Mouse (Mus musculus) adrenal gland, adult 2 months (tissue): ENCODE data around the gene Cd164. TPM values are rescaled to one million over a fixed set of nuclear protein-coding genes. Genes with fewer than 3 reads are reported as not detected.
A peak's percentile ranks its signal among the peaks of the same experiment; 100 is the strongest.

Experiments
- DNase-seq: peaks from one replicate; pipeline ENCODE4 v3.0.0; 2021
- long read RNA-seq: library from polyadenylated mRNA; stranded (forward); transcript quantifications from one replicate; pipeline ENCODE4 v2.0.0, GENCODE M21; 2021
- polyA plus RNA-seq: library from polyadenylated mRNA; depleted of rRNA; stranded (reverse); fragments of >200 nt; gene quantifications from 2 replicates; pipeline ENCODE4 v1.2.3, GENCODE M21; 2012; rRNA removed
- total RNA-seq, 2 experiments: library from RNA; stranded (reverse); gene quantifications; 2 replicates each; pipeline ENCODE4 v1.2.3; 2021

Cd164 gene
- total RNA-seq (100 to 1,000 TPM; 205 to 282 TPM), polyA plus RNA-seq (124 and 127 TPM in 2 replicates)
- long read RNA-seq, transcript Cd164-201 (6 exons, 2,922 nt) = major isoform, 59 of 61 reads
- long read RNA-seq, partial matches to known transcripts = 2 of 61 reads
- long read RNA-seq, other reads (novel, unspliced or antisense) = 0 of 61 reads

- peak; percentile 94 for DNase-seq
Observed at GRCm38 (mm10) chr10:41518981-41519618, at the start of gene Cd164. TSS of gene Cd164 (plus strand) at chr10:41519414.

GRCm38 (mm10) chr10:41470693-41471092 is 48.5 kb upstream of the Cd164 start:
- no peak for DNase-seq

DNA sequence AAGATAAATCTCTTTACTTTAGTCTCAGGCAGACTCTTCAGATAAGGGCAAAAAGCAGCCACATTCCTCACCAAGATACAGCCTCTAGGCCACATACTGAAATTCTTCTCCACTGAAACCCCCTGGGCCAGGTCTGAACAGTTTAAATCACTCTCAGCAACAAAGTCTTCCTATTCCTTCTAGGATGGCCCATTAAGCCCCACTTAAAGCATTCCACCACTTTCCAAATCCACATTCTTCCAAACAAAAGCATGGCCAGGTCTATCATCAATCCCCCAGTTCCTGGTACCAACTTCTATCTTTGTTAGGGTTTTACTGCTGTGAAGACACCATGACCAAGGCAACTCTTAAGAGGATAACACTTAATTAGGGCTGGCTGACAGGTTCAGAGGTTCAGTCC is 46.7 kb upstream of the Cd164 start:
- DNase-seq = no peak

DNA sequence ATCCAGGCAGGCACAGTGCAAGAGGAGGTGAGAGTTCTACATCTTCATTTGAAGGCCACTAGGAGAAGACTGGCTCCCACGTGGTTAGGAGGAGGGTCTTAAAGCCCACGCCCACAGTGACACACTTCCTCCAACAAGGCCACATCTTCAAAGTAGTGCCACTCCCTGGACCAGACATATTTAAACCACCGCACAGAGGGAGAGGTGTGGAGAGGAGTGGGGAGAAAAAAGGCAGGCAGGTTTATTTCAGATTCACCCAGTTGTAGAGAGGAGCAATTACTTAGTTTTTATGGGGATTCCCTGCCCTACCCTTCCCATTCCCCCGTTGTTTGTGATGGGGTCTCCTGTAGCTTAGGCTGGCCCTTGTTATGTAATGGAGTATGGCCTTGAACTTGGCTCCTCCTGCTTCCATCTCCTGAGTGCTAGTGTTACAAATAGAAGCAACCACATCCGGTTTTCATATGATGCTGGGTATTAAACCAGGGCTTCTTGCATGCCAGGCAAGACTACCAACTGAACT is 46.2 kb upstream of the Cd164 start:
- no peak for DNase-seq

- peak; percentile 58 for DNase-seq
Observed at GRCm38 (mm10) chr10:41473782-41474468, 45.3 kb upstream of the Cd164 start.

DNA sequence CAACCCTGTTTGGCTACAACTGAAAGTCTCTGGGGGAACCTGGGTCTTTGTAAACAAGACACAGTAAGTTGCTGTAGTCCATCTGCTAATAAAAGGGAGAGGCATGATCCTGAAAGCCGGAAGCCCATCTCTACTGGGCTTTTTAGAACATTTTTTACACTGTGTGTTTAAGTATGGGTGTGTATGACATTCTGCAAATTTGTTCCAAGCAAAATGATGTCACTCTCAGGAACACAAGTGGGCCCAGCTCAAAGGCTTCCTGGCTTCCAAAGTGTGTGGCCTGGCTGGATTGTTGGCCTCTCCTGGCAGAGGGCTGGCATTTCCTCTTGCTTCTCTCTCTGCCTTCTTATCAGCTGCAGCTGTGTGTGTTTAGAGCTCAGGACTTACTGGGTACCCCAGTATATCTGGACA is 44.2 kb upstream of the Cd164 start:
- no peak for DNase-seq

GRCm38 (mm10) chr10:41476171-41477017 is 42.8 kb upstream of the Cd164 start, which contains the start of gene Mical1:
TSS of gene Mical1 (plus strand) at chr10:41476314.
- DNase-seq = peak; percentile 71

DNA sequence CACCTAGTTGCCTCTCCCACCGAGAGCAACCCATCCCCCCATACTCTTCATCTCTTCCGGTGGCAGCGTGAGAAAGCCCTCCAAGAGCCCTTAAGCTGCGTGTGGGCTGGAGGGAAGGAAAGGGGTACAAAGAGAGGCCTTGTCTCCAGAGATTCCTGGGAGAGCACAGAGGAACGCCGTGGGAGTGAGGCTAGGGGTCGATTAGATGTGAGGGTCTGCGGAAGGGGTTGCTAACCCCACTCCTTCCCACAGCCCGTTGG is 42.3 kb upstream of the Cd164 start:
- DNase-seq = no peak

GRCm38 (mm10) chr10:41477278-41478181 is 41.7 kb upstream of the Cd164 start:
- DNase-seq = peak; percentile 58

- no peak for DNase-seq
Observed at GRCm38 (mm10) chr10:41479961-41480360, 39.3 kb upstream of the Cd164 start.

- DNase-seq = no peak
Observed at GRCm38 (mm10) chr10:41480938-41481880, 38.0 kb upstream of the Cd164 start.

DNA sequence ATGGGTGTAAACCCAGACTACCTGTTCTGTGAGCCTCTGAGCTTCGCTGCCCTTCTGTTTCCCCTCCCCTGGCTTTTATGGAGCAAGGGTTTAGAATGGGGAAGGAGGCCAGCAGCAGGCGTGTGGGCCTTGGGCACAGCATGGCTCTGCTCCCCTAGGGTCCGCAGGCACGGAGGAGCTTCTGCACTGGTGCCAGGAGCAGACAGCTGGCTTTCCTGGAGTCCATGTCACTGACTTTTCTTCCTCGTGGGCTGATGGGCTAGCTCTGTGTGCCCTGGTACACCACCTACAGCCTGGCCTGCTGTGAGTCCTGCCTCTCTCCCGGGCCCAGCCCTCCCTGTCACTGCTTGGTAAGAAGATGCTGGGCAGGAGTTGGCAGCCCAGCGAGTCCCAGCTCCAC is 36.8 kb upstream of the Cd164 start:
- DNase-seq = no peak

DNA sequence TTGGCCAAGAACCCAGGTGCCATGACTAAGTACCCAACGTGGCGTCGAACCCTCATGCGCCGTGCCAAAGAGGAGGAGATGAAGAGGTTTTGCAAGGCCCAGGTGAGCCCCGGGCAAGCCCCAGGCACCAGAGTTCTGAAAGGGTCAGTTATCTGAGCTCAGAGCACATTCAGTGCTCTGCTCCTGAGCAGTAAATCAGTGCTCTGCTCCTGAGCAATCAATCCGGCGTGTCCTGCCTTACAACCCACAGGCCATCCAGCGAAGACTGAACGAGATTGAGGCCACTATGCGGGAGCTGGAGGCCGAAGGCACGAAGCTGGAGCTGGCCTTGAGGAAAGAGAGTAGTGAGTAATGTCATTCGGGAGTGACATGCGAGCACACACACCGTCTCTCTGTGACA is 33.4 kb upstream of the Cd164 start:
- DNase-seq = peak; percentile 28

DNA sequence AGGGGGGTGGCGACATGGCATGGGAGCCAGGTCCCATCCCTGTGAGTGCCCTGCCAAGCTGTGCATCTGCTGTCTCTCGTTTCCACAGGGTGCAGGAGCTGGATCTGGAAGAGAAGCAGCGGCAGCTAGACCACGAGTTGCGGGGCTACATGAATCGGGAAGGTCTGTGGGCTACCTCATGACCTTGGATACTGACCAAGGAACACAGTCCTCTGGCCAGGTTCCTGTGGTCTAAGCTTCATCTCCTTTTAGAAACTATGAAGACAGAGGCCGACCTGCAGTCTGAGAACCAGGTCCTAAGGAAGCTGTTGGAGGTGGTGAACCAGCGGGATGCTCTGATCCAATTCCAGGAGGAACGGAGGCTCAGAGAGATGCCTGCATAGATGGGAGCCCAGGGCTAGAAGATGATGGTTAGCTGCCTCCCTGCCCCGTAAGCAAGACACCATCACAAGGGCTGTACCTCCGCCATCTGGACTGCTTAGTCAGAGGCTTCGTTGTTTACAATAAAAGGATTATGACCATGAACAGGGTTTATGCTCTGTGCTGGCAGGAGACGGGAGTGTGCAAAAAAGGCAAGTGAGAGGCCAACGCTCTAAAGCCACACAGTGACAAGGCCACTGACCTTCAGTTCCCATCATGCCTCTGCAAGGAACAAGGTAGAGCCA is 32.6 kb upstream of the Cd164 start:
- DNase-seq = no peak

DNA sequence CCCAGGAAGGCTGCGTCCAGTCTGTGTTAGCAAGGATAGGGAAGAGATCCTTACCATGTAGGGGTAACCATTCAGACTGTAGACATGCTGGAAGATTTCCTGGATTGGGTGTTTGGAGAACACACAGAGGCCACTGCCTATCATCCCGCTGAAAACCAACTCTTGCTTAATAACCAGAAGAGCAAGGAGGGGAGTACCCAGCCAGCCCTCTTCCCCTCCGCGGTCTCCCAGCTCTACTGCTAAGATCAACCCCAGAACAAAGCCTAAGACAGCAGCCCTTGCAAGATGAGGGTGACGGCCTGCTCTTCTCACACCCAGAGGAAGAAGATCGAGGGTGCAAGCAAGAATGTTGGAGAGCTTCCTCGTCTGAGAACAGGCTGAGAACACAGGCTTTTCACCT is 30.3 kb upstream of the Cd164 start:
- no peak for DNase-seq

DNA sequence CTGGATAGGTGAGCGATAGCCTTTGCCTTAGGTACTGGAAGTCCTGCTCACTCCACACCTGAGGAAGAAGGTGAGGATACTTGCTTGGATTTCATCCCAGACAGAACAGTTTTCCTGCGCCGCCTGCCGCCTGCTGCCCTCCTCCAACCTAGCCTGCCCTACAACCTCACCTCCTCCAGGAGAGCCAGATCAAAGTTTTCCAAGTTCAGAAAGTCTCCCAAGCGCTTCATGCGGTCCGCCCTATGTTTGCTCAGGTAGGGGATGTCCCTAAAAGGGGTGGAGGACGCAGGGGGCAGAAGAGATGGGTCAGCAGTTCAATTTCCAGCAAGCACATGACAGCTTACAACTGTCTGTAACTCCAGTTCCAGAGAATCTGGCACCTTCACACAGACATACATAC is 29.9 kb upstream of the Cd164 start:
- DNase-seq = no peak

- peak; percentile 97 for DNase-seq
Observed at GRCm38 (mm10) chr10:41489708-41490517, 29.3 kb upstream of the Cd164 start, which contains the start of the genes Smpd2 and Ppil6. TSS of gene Smpd2 (minus strand) at chr10:41490369. TSS of gene Ppil6 (plus strand) at chr10:41490439.

- no peak for DNase-seq
Observed at GRCm38 (mm10) chr10:41490518-41490873, 28.7 kb upstream of the Cd164 start.

DNA sequence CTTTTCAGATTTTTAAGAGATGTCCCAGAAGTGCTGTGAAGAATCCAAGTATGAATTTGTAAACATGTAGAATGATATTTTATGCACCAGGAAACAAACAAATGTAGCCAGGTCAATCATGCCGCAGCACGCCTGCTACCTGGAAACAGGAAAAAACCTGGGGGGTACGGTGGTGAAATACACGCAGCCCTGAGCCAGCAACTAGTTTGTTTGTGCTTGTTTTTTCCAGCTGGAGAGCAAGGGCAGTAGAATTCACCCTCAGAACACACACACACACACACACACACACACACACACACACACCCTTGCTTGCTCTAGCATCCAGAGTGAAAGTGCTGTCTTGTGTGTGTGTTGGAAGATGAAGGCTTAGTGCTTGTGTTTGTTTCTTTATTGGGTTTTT is 28.1 kb upstream of the Cd164 start:
- DNase-seq = no peak
